ENCODE assay signal across 25 mouse cellular contexts in genomic region chr14:52284191-52284590, GRCm38 (mm10).
"Had no signal": no experiment of that assay in that cellular context is flagged by ENCODE, and none has a peak within 500 bp of the region (broad histone marks: within the 10 kb centered on the region; RNA-seq: fewer than 3 reads in every experiment).

No protein-coding gene starts in this region.

- DNase-seq: gastrocnemius, postnatal 10 days; gastrocnemius, postnatal 36 days; heart, adult 2 months; heart, postnatal 14 days; heart, postnatal 36 days; kidney, adult 11 months; kidney, adult 2 months; kidney, adult 9 months; kidney, postnatal 25 days; kidney, postnatal 4 days; layer of hippocampus, adult 9-11 months; layer of hippocampus, postnatal 36 days; left cerebral cortex, postnatal 4 days; lung, adult 18-20 months had no signal

- H3K27me3 ChIP-seq: heart, embryonic 13.5 days; heart, embryonic 15.5 days; hindbrain, embryonic 13.5 days; hindbrain, embryonic 15.5 days; kidney, embryonic 15.5 days; limb, embryonic 13.5 days; limb, embryonic 15.5 days; liver, embryonic 12.5 days had no signal

- H3K27ac ChIP-seq: heart, adult 2 months; heart, embryonic 13.5 days; heart, embryonic 15.5 days; hindbrain, embryonic 13.5 days; hindbrain, embryonic 15.5 days; hindbrain, postnatal 0 days; kidney, embryonic 15.5 days; kidney, postnatal 0 days; limb, embryonic 13.5 days; limb, embryonic 15.5 days; liver, embryonic 12.5 days; liver, embryonic 14.5 days had no signal

- H3K4me3 ChIP-seq: heart, adult 2 months; heart, embryonic 13.5 days; heart, embryonic 15.5 days; hindbrain, embryonic 13.5 days; hindbrain, embryonic 15.5 days; kidney, embryonic 15.5 days; limb, embryonic 13.5 days; limb, embryonic 15.5 days; liver, embryonic 12.5 days had no signal

- H3K9ac ChIP-seq: heart, embryonic 13.5 days; heart, embryonic 15.5 days; hindbrain, embryonic 13.5 days; hindbrain, embryonic 15.5 days; kidney, embryonic 15.5 days; limb, embryonic 13.5 days; limb, embryonic 15.5 days; liver, embryonic 12.5 days; liver, embryonic 14.5 days had no signal

- H3K9me3 ChIP-seq: heart, embryonic 13.5 days; heart, embryonic 15.5 days; hindbrain, embryonic 13.5 days; hindbrain, embryonic 15.5 days; kidney, embryonic 15.5 days; limb, embryonic 13.5 days; limb, embryonic 15.5 days; liver, embryonic 12.5 days had no signal
